Mouse (Mus musculus) central nervous system, embryonic 18 days (tissue): ENCODE data around the gene Tex16. TPM values are rescaled to one million over a fixed set of nuclear protein-coding genes. Genes with fewer than 3 reads are reported as not detected.

Source experiments
- polyA plus RNA-seq: library from polyadenylated mRNA; depleted of rRNA; stranded (reverse); fragments of >200 nt; gene quantifications from 2 replicates; pipeline ENCODE4 v1.2.3, GENCODE M21; 2012; rRNA removed

Gene Tex16
- polyA plus RNA-seq = 0.03 TPM in 1 of 2 replicates, not detected in the other

GRCm38 (mm10) chrX:112010707-112011106, at the start of gene Tex16:
Gene Tex16, plus strand, starts transcription at chrX:112011007.

Other genes with a start within 250 kb of the Tex16 start
- 0.06 and 0.11 TPM in 2 replicates for gene Gm45194, start 119.6 kb upstream of the Tex16 start, polyA plus RNA-seq
- 0.08 and 0.16 TPM in 2 replicates for gene 4933403O08Rik, start 228.0 kb downstream of the Tex16 start, polyA plus RNA-seq